Mouse (Mus musculus): ENCODE results near the gene Olfr463.

DNA sequence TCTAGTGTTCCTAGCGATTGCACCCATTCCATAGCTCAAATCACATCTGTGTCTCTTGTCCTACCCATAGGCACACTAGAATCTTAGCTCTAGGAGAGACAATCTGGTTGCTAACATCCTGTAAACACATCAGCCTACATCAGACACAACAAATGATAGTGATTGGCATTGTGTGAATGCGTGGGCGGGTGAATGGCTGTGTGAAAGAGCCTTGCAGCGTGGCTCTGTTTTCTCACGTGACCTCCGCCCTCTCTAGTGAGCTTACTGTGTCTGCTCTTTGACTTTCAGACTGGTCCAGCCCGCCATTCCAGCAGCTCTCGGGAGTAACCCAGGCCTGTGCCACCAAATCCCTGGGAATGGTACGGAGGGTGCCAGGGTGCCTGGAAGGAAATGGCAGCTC is 36.8 kb downstream of the Olfr463 start:
- no peak for TF ChIP-seq CTCF (IDR thresholded peaks at IDR 0.05; ENCODE audit: insufficient read depth, low read length)
- no peak for TF ChIP-seq POLR2A (IDR thresholded peaks at IDR 0.05; ENCODE audit: borderline replicate concordance, extremely low read depth, low read depth, low read length)
